Mouse (Mus musculus) hindlimb bud, embryonic 11.5 days (tissue): ENCODE data around the gene Psmd1.

ENCODE experiments used
- DNase-seq: peaks from one replicate; pipeline ENCODE4 v3.0.0-alpha.2; 2012; ENCODE audit warnings: low read depth, low spot score; ENCODE audit errors: extremely low spot score

Psmd1 gene

GRCm38 (mm10) chr1:86058856-86059769 is 5.1 kb upstream of the Psmd1 start:
- DNase-seq, result peak; percentile 96

GRCm38 (mm10) chr1:86062523-86062922 is 1.7 kb upstream of the Psmd1 start:
- no peak for DNase-seq

GRCm38 (mm10) chr1:86076565-86076964 is 12.4 kb downstream of the Psmd1 start:
- DNase-seq, result no peak

GRCm38 (mm10) chr1:86094413-86094812 is 30.2 kb downstream of the Psmd1 start:
- no peak for DNase-seq

GRCm38 (mm10) chr1:86105054-86105453 is 40.9 kb downstream of the Psmd1 start:
- DNase-seq, result no peak

GRCm38 (mm10) chr1:86111779-86112178 is 47.6 kb downstream of the Psmd1 start, which contains the start of gene Htr2b:
Gene Htr2b (minus strand): TSS chr1:86111970.
- no peak for DNase-seq

GRCm38 (mm10) chr1:86114141-86114540 is 50.0 kb downstream of the Psmd1 start:
- no peak for DNase-seq

GRCm38 (mm10) chr1:86119549-86119948 is 55.4 kb downstream of the Psmd1 start:
- no peak for DNase-seq

- no peak for DNase-seq
These were observed 61.8 kb downstream of the Psmd1 start for GRCm38 (mm10) chr1:86126036-86126435.

- no peak for DNase-seq
These were observed 69.2 kb downstream of the Psmd1 start, which contains the start of gene Gm21972 for GRCm38 (mm10) chr1:86133337-86133736. Gene Gm21972 (plus strand): TSS chr1:86133637.

GRCm38 (mm10) chr1:86135315-86135714 is 71.1 kb downstream of the Psmd1 start:
- no peak for DNase-seq

- DNase-seq, result no peak
These were observed 76.9 kb downstream of the Psmd1 start for GRCm38 (mm10) chr1:86141081-86141480.

GRCm38 (mm10) chr1:86143165-86143564 is 79.0 kb downstream of the Psmd1 start:
- no peak for DNase-seq

- DNase-seq, result no peak
These were observed 80.1 kb downstream of the Psmd1 start for GRCm38 (mm10) chr1:86144001-86144944.

- no peak for DNase-seq
These were observed 82.1 kb downstream of the Psmd1 start for GRCm38 (mm10) chr1:86146293-86146692.

- no peak for DNase-seq
These were observed 83.4 kb downstream of the Psmd1 start for GRCm38 (mm10) chr1:86147557-86147956.

GRCm38 (mm10) chr1:86148161-86148560 is 84.0 kb downstream of the Psmd1 start:
- no peak for DNase-seq

- no peak for DNase-seq
These were observed 86.7 kb downstream of the Psmd1 start for GRCm38 (mm10) chr1:86150929-86151328.

GRCm38 (mm10) chr1:86151376-86151775 is 87.2 kb downstream of the Psmd1 start:
- DNase-seq, result no peak

GRCm38 (mm10) chr1:86152618-86153017 is 88.4 kb downstream of the Psmd1 start:
- no peak for DNase-seq

GRCm38 (mm10) chr1:86154133-86154823 is 90.1 kb downstream of the Psmd1 start, which contains the start of gene Armc9:
Gene Armc9 (plus strand): TSS chr1:86154780.
- peak; percentile 89 for DNase-seq
